Mouse (Mus musculus): ENCODE measurements around the gene Aen. TPM values are rescaled to one million over a fixed set of nuclear protein-coding genes. Genes with fewer than 3 reads are reported as not detected.

Aen gene
- polyA plus RNA-seq, 1 experiment from 2014 or later, result 50.8 TPM

GRCm38 (mm10) chr7:78884139-78884538 is 11.5 kb upstream of the Aen start:
- no peak for DNase-seq (ENCODE audit: low spot score)

GRCm38 (mm10) chr7:78885404-78885803 is 10.2 kb upstream of the Aen start:
- no peak overlapping the region for H3K9ac ChIP-seq (ENCODE audit: low read depth, low read length)
- no peaks in the 10 kb centered on the region for H3K9me3 ChIP-seq (ENCODE audit: control insufficient read depth, low read length)
- H3K4me1 ChIP-seq (replicated peaks; ENCODE audit: control insufficient read depth, insufficient read depth, low read length), result no peaks in the 10 kb centered on the region
- no peaks in the 10 kb centered on the region for H3K36me3 ChIP-seq (ENCODE audit: control insufficient read depth, insufficient read depth, low read length)
- DNase-seq (ENCODE audit: low spot score) (no peak), ATAC-seq (replicated peaks; ENCODE audit: low FRiP score) (no peak)
- no peak overlapping the region for H3K4me2 ChIP-seq
- peaks cover 64% of the 10 kb centered on the region for H3K27me3 ChIP-seq (replicated peaks; ENCODE audit: control insufficient read depth, insufficient read depth, low read length)
- H3K27ac ChIP-seq (ENCODE audit: low read depth, low read length), result no peak overlapping the region
- 76% methylated on average over 5 of the region's 5 CpGs for WGBS
- no peak overlapping the region for H3K4me3 ChIP-seq (ENCODE audit: low read depth, low read length)

More at GRCm38 (mm10) chr7:78884139-78884538, 11.5 kb upstream of the Aen start:
- Histone ChIP-seq H3K36me3 (ENCODE audit: control insufficient read depth, insufficient read depth, low read length) (no peaks in the 10 kb centered on the region), H3K4me1 (replicated peaks; ENCODE audit: control insufficient read depth, insufficient read depth, low read length) (no peaks in the 10 kb centered on the region), H3K9me3 (ENCODE audit: control insufficient read depth, low read length) (no peaks in the 10 kb centered on the region), H3K9ac (ENCODE audit: low read depth, low read length) (no peak overlapping the region), H3K4me2 (no peak overlapping the region), H3K4me3 (ENCODE audit: low read depth, low read length) (no peak overlapping the region), H3K27me3 (replicated peaks; ENCODE audit: control insufficient read depth, insufficient read depth, low read length) (peaks cover 68% of the 10 kb centered on the region), H3K27ac (ENCODE audit: low read depth, low read length) (no peak overlapping the region)
- no peak for ATAC-seq (replicated peaks; ENCODE audit: low FRiP score)
- WGBS, result 10% methylated on average over 6 of the region's 6 CpGs

- no peak overlapping the region for H3K4me2 ChIP-seq
- DNase-seq (ENCODE audit: low spot score) (no peak), ATAC-seq (replicated peaks; ENCODE audit: low FRiP score) (no peak)
- H3K9ac ChIP-seq (ENCODE audit: low read depth, low read length), result no peak overlapping the region
- H3K27ac ChIP-seq (ENCODE audit: low read depth, low read length), result no peak overlapping the region
- H3K4me1 ChIP-seq (replicated peaks; ENCODE audit: control insufficient read depth, insufficient read depth, low read length), result no peaks in the 10 kb centered on the region
- 81% methylated on average over 4 of the region's 4 CpGs for WGBS
- H3K9me3 ChIP-seq (ENCODE audit: control insufficient read depth, low read length), result no peaks in the 10 kb centered on the region
- H3K4me3 ChIP-seq (ENCODE audit: low read depth, low read length), result no peak overlapping the region
- peaks cover 57% of the 10 kb centered on the region for H3K27me3 ChIP-seq (replicated peaks; ENCODE audit: control insufficient read depth, insufficient read depth, low read length)
- H3K36me3 ChIP-seq (ENCODE audit: control insufficient read depth, insufficient read depth, low read length), result no peaks in the 10 kb centered on the region
Observed at GRCm38 (mm10) chr7:78886496-78886895, 9.2 kb upstream of the Aen start.

GRCm38 (mm10) chr7:78887431-78887842 is 8.2 kb upstream of the Aen start:
- H3K9ac ChIP-seq (ENCODE audit: low read depth, low read length), result no peak overlapping the region
- no peaks in the 10 kb centered on the region for H3K4me1 ChIP-seq (replicated peaks; ENCODE audit: control insufficient read depth, insufficient read depth, low read length)
- H3K36me3 ChIP-seq (ENCODE audit: control insufficient read depth, insufficient read depth, low read length), result no peaks in the 10 kb centered on the region
- H3K9me3 ChIP-seq (ENCODE audit: control insufficient read depth, low read length), result no peaks in the 10 kb centered on the region
- 59% methylated on average over 9 of the region's 9 CpGs for WGBS
- DNase-seq (ENCODE audit: low spot score), result no peak
- H3K27ac ChIP-seq (ENCODE audit: low read depth, low read length), result no peak overlapping the region
- H3K4me3 ChIP-seq (ENCODE audit: low read depth, low read length), result no peak overlapping the region
- peaks cover 50% of the 10 kb centered on the region for H3K27me3 ChIP-seq (replicated peaks; ENCODE audit: control insufficient read depth, insufficient read depth, low read length)
- ATAC-seq (replicated peaks; ENCODE audit: low FRiP score), result no peak
- H3K4me2 ChIP-seq, result no peak overlapping the region

GRCm38 (mm10) chr7:78890641-78891040 is 5.0 kb upstream of the Aen start:
- WGBS, result 3% methylated on average over 16 of the region's 16 CpGs

GRCm38 (mm10) chr7:78893917-78894316 is 1.7 kb upstream of the Aen start:
- DNase-seq (ENCODE audit: low spot score) (no peak), ATAC-seq (replicated peaks; ENCODE audit: low FRiP score) (no peak)
- peaks cover 5% of the 10 kb centered on the region; the same call in 1 of the 2 replicates for H3K27me3 ChIP-seq (replicated peaks; ENCODE audit: control insufficient read depth, insufficient read depth, low read length)
- WGBS, result 73% methylated on average over 10 of the region's 10 CpGs
- H3K9ac ChIP-seq (ENCODE audit: low read depth, low read length), result no peak overlapping the region
- H3K4me2 ChIP-seq, result no peak overlapping the region
- no peak overlapping the region for H3K27ac ChIP-seq (ENCODE audit: low read depth, low read length)
- no peaks in the 10 kb centered on the region for H3K9me3 ChIP-seq (ENCODE audit: control insufficient read depth, low read length)
- H3K4me3 ChIP-seq (ENCODE audit: low read depth, low read length), result no peak overlapping the region
- H3K4me1 ChIP-seq (replicated peaks; ENCODE audit: control insufficient read depth, insufficient read depth, low read length), result peaks cover 17% of the 10 kb centered on the region
- H3K36me3 ChIP-seq (ENCODE audit: control insufficient read depth, insufficient read depth, low read length), result peaks cover 9% of the 10 kb centered on the region; the same call in 1 of the 2 replicates

More at GRCm38 (mm10) chr7:78890641-78891040, 5.0 kb upstream of the Aen start:
- H3K4me3 ChIP-seq (ENCODE audit: low read depth, low read length), result no peak overlapping the region
- H3K36me3 ChIP-seq (ENCODE audit: control insufficient read depth, insufficient read depth, low read length), result no peaks in the 10 kb centered on the region
- H3K4me2 ChIP-seq, result no peak overlapping the region
- no peak overlapping the region for H3K9ac ChIP-seq (ENCODE audit: low read depth, low read length)
- H3K4me1 ChIP-seq (replicated peaks; ENCODE audit: control insufficient read depth, insufficient read depth, low read length), result peaks cover 3% of the 10 kb centered on the region; the same call in 1 of the 2 replicates
- ATAC-seq (replicated peaks; ENCODE audit: low FRiP score), result no peak
- H3K27ac ChIP-seq (ENCODE audit: low read depth, low read length), result no peak overlapping the region
- peak; percentile 85 for DNase-seq (ENCODE audit: low spot score)
- peaks cover 22% of the 10 kb centered on the region for H3K27me3 ChIP-seq (replicated peaks; ENCODE audit: control insufficient read depth, insufficient read depth, low read length)
- H3K9me3 ChIP-seq (ENCODE audit: control insufficient read depth, low read length), result no peaks in the 10 kb centered on the region

GRCm38 (mm10) chr7:78895021-78895652 is 517 bp upstream of the Aen start:
- Histone ChIP-seq H3K4me3 (ENCODE audit: low read depth, low read length) (peak overlapping the region; percentile 84), H3K36me3 (ENCODE audit: control insufficient read depth, insufficient read depth, low read length) (peaks cover 9% of the 10 kb centered on the region; the same call in 1 of the 2 replicates), H3K27me3 (replicated peaks; ENCODE audit: control insufficient read depth, insufficient read depth, low read length) (0 out of 2 replicates have a peak, but pooled peaks cover 2% of the 10 kb centered on the region), H3K27ac (ENCODE audit: low read depth, low read length) (0 out of 2 replicates have a peak overlapping the region, but pooled peaks have one; percentile 7), H3K4me1 (replicated peaks; ENCODE audit: control insufficient read depth, insufficient read depth, low read length) (peaks cover 17% of the 10 kb centered on the region), H3K9ac (ENCODE audit: low read depth, low read length) (peak overlapping the region; percentile 47; the same call in 1 of the 2 replicates), H3K4me2 (peak overlapping the region; percentile 92), H3K9me3 (ENCODE audit: control insufficient read depth, low read length) (no peaks in the 10 kb centered on the region)
- 34% methylated on average over 13 of the region's 13 CpGs for WGBS
- no peak for DNase-seq (ENCODE audit: low spot score)
- no peak for ATAC-seq (replicated peaks; ENCODE audit: low FRiP score)

GRCm38 (mm10) chr7:78897567-78897966 is 1.9 kb downstream of the Aen start:
- Histone ChIP-seq H3K4me1 (replicated peaks; ENCODE audit: control insufficient read depth, insufficient read depth, low read length) (peaks cover 17% of the 10 kb centered on the region), H3K9me3 (ENCODE audit: control insufficient read depth, low read length) (no peaks in the 10 kb centered on the region), H3K27me3 (replicated peaks; ENCODE audit: control insufficient read depth, insufficient read depth, low read length) (no peaks in the 10 kb centered on the region), H3K27ac (ENCODE audit: low read depth, low read length) (no peak overlapping the region), H3K36me3 (ENCODE audit: control insufficient read depth, insufficient read depth, low read length) (peaks cover 12% of the 10 kb centered on the region), H3K9ac (ENCODE audit: low read depth, low read length) (no peak overlapping the region), H3K4me2 (peak overlapping the region; percentile 92), H3K4me3 (ENCODE audit: low read depth, low read length) (peak overlapping the region; percentile 7; the same call in 1 of the 2 replicates)
- no peak for ATAC-seq (replicated peaks; ENCODE audit: low FRiP score)
- DNase-seq (ENCODE audit: low spot score), result no peak
- WGBS, result 77% methylated on average over 3 of the region's 3 CpGs
